Mouse (Mus musculus): ENCODE measurements around the gene Nr2f1.

DNA sequence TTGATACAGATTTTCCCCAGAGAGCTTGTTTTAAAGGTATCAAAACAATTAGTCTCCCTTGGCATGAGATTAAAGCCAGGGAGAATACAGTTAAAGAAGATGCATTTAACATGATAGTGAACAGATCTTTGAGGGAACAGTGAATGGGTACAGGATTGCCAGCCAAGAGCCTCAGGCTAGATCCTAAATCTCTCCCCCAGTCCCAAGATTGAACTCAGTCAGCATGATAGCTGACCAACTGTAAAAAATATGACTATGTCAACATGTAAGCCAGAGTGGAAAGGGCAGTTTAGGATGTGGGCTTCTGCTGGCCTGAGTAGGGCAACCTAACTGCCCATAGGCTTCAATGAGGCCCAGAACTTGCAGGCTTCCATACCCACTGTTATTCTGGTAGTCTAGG, 5.9 kb upstream of the Nr2f1 start:
- TF ChIP-seq CTCF (IDR thresholded peaks at IDR 0.05; ENCODE audit: control insufficient read depth, insufficient read depth, insufficient read length) = no peak
- no peak for TF ChIP-seq USF1 (IDR thresholded peaks at IDR 0.05; ENCODE audit: low read depth)
- no peak for TF ChIP-seq FOSL1 (IDR thresholded peaks at IDR 0.05; ENCODE audit: insufficient read depth, low read length, poor library complexity, severe bottlenecking)
- TF ChIP-seq MAX (IDR thresholded peaks at IDR 0.05) = no peak
- TF ChIP-seq MYOD1 (IDR thresholded peaks at IDR 0.05; ENCODE audit: control insufficient read depth, insufficient read length, low read depth) = no peak
- no peak for TF ChIP-seq MYOG (IDR thresholded peaks at IDR 0.05; ENCODE audit: control insufficient read depth, extremely low read depth, insufficient read length)
- no peak for TF ChIP-seq CEBPB (IDR thresholded peaks at IDR 0.05; ENCODE audit: low read depth)
